Mouse (Mus musculus) left cerebral cortex, adult 6 months (tissue): Measurements from ENCODE around the gene Gm20403. TPM values are rescaled to one million over a fixed set of nuclear protein-coding genes. Genes with fewer than 3 reads are reported as not detected.

ENCODE experiments used
- long read RNA-seq, 2 experiments: library from polyadenylated mRNA; unstranded; transcript quantifications; one replicate each; pipeline ENCODE4 v2.0.0; 2019 to 2020
- polyA plus RNA-seq: library from polyadenylated mRNA; unstranded; fragments of <200 nt; fragmentation: Nextera tagmentation; gene quantifications from 2 replicates; pipeline ENCODE4 v1.2.3, GENCODE M21; 2021

Gene Gm20403
- polyA plus RNA-seq: not detected in 2 replicates
- long read RNA-seq, experiment 1: 0 reads
- long read RNA-seq, experiment 2: 0 reads

DNA sequence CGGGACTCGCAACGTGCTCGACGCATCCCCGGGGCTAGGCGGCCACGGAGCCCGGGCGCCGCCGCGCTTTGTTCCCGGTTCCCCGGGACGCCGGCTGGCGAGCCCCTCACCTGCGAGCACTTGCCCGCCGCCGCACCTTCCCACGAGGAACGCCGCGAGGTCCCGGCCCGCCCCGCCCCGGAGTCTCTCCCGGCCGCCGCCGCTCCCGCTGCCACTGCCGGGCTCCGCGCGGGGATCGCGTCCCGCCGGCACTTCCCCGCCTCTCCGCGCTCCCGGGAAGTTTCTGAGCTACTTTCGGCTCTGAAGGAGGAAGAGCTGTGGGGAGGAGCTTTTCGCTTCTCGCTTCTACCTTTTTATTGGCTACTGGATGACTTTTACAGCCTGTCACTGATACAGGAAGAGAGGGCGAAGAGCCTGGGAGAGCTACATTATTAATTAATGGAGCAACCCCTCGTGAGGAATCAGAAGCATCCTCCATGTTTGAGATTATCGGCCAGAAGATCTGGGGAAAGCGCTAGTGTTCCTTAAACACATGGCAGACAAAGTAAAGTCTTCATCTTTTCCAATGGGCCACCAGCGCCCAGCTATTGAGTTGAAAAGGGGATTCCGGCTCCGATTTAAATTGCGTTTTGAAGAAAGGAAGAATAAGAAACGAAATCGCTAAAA is at the start of gene Gm20403:
Gene Gm20403 (minus strand): TSS at position 478 of the 666 bp plus-strand sequence.

DNA sequence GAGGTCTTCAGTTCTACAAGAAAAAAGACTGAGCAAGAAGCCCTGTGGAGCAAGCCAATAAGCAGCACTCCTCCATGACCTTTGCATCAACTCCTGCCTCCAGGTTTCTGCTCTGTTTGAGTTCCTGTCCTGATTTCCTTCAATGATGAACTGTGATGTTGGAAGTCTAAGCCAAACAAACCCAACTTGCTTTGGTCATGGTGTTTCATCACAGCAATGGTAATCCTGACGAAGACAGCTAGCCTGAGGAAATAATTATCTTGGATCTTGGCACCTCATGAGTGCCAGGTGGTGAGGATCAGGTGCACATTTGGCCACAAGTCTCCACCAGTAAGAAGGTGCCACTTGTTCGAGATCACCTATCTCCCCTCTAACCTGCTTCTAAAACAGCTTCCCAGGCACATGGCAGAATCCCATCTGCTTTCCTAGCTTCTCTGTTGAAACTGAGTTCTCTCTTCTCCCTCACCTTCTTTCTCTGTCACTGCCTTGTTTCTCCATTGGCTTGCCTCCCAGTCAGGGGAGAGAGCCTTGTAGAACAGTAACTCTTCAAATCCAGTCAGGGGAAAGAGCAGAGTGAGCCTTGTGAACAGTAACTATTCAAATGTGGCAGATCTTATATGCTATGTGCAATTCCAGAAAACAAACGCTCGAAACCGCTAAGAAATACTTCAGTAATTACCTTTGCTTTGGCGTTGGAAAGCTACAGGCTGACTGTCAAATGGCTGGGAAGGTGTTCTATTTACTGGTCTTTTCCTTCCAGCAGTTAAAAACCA is 27.5 kb upstream of the Gm20403 start, which contains the start of gene Baz1a:
Gene Baz1a (minus strand): TSS at position 723 of the 773 bp plus-strand sequence.

Other genes starting within 250 kb of the Gm20403 start
- 75.9 and 88.9 TPM in 2 replicates for gene Snx6, start 190.8 kb downstream of the Gm20403 start, polyA plus RNA-seq
- 94.3 and 126 TPM in 2 replicates for gene Cfl2, start 123.7 kb downstream of the Gm20403 start, polyA plus RNA-seq
- 0.64 and 0.69 TPM in 2 replicates for gene Baz1a, start 27.8 kb upstream of the Gm20403 start, polyA plus RNA-seq
- gene 2700097O09Rik, start 93.6 kb upstream of the Gm20403 start, polyA plus RNA-seq: 11.2 and 11.5 TPM in 2 replicates
- 79.2 and 140 TPM in 2 replicates for gene Srp54a, start 93.7 kb upstream of the Gm20403 start, polyA plus RNA-seq
- 43.5 and 48.7 TPM in 2 replicates for gene Fam177a, start 137.9 kb upstream of the Gm20403 start, polyA plus RNA-seq
- 41.2 and 46.7 TPM in 2 replicates for gene Srp54b, start 168.6 kb upstream of the Gm20403 start, polyA plus RNA-seq
- not detected in 2 replicates for gene 1700047I17Rik2, start 213.1 kb upstream of the Gm20403 start, polyA plus RNA-seq
- 52.2 and 80.8 TPM in 2 replicates for gene Srp54c, start 243.6 kb upstream of the Gm20403 start, polyA plus RNA-seq